Mouse (Mus musculus) cortical plate, adult 2 months (tissue): ENCODE data around the gene Tatdn2.

Experiments
- CTCF ChIP-seq: fragments of 200-500 bp; IDR thresholded peaks from 2 replicates; pipeline ENCODE4 v1.5.1; 2011; ENCODE audit warnings: mild to moderate bottlenecking, control low read depth, low read length; ENCODE audit not compliant: insufficient read depth; ENCODE audit errors: extremely low read depth
- POLR2A ChIP-seq: fragments of 200-500 bp; IDR thresholded peaks from 2 replicates; pipeline ENCODE4 v1.6.1; 2011; ENCODE audit warnings: mild to moderate bottlenecking, low read length, control low read depth; ENCODE audit not compliant: insufficient read depth; ENCODE audit errors: extremely low read depth

- TF ChIP-seq POLR2A: no peak
- TF ChIP-seq CTCF: no peak
These were observed 21.6 kb upstream of the Tatdn2 start for GRCm38 (mm10) chr6:113675234-113675633.
